Mouse (Mus musculus) ES-Bruce4 (cell line): Measurements from ENCODE around the gene Dysf.

Source experiments
- CTCF ChIP-seq: IDR thresholded peaks from one replicate; pipeline ENCODE4 v1.8.1; 2011; ENCODE audit warnings: low read depth, low read length
- EP300 ChIP-seq: IDR thresholded peaks from 2 replicates; pipeline ENCODE4 v1.6.1; 2011; ENCODE audit warnings: low read depth, low read length; ENCODE audit not compliant: insufficient read depth

DNA sequence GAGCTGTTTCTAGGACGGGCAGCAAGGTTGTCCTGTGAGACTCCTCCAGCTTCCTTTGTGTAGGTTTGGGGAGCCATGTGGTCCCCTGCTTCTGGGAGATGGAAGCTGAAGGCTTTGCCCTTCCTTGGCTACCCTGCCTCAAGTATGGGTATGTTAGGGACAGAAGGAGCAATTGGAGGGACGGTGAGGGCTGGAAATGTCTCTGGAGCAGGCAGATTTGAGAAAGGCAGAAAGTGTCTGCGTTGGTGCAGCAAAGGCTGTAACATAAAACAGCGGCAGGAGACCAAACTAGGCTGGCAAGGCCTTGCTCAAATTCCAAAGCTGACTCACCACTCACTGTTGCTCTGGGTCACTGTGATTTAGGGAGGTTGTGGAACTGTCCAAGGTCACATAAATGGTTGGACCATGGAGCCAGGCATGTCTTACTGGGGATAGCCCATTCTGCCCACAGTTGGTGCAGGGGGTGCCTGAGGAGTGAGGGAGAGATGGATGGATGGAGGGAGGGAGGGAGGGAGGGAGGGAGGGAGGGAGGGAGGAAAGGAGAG, 148.2 kb downstream of the Dysf start:
- TF ChIP-seq CTCF: no peak
- no peak for TF ChIP-seq EP300
